Mouse (Mus musculus) bone marrow macrophage, adult 2 months (primary cell): Measurements from ENCODE around the gene Glb1.

Source experiments
- CTCF ChIP-seq: IDR thresholded peaks from 2 replicates; pipeline ENCODE4 v1.5.1; 2012; ENCODE audit warnings: low read depth, mild to moderate bottlenecking, low read length, moderate library complexity
- POLR2A ChIP-seq: IDR thresholded peaks from 2 replicates; pipeline ENCODE4 v1.6.1; 2012; ENCODE audit warnings: mild to moderate bottlenecking, low read depth, low read length, borderline replicate concordance

GRCm38 (mm10) chr9:114368471-114368858 lies 32.4 kb upstream of the Glb1 start:
- TF ChIP-seq CTCF (no peak), POLR2A (no peak)
